Mouse (Mus musculus) forebrain, embryonic 15.5 days (tissue): ENCODE results near the gene Gng12. TPM values are rescaled to one million over a fixed set of nuclear protein-coding genes. Genes with fewer than 3 reads are reported as not detected.
A peak's percentile ranks its signal among the peaks of the same experiment; 100 is the strongest.

Experiments used
- ATAC-seq: fragments of 200-750 bp; cut with Nextera tagmentation; replicated peaks from 2 replicates; pipeline ENCODE4 v1.8.0; 2017; ENCODE audit warnings: mild to moderate bottlenecking, moderate TSS enrichment, moderate library complexity
- H3K27ac ChIP-seq: fragments of 300-500 bp; sonication (generic); replicated peaks from 2 replicates; pipeline ENCODE4 v1.5.1; 2015; ENCODE audit warnings: mild to moderate bottlenecking, inconsistent platforms
- H3K27me3 ChIP-seq: fragments of 300-500 bp; sonication (generic); 2 replicates; pipeline ENCODE4 v1.6.1; 2015; ENCODE audit warnings: inconsistent platforms
- H3K36me3 ChIP-seq: fragments of 300-500 bp; sonication (generic); 2 replicates; pipeline ENCODE4 v1.6.1; 2015; ENCODE audit warnings: mild to moderate bottlenecking, inconsistent platforms
- H3K4me1 ChIP-seq: fragments of 300-500 bp; sonication (generic); 2 replicates; pipeline ENCODE4 v1.6.1; 2015; ENCODE audit warnings: inconsistent platforms
- H3K4me2 ChIP-seq: fragments of 300-500 bp; sonication (generic); replicated peaks from 2 replicates; pipeline ENCODE4 v1.6.1; 2015; ENCODE audit warnings: mild to moderate bottlenecking, inconsistent platforms
- H3K4me3 ChIP-seq: fragments of 300-500 bp; sonication (generic); 2 replicates; pipeline ENCODE4 v1.5.1; 2015; ENCODE audit warnings: mild to moderate bottlenecking, inconsistent platforms
- H3K9ac ChIP-seq: fragments of 300-500 bp; sonication (generic); replicated peaks from 2 replicates; pipeline ENCODE4 v1.6.1; 2015; ENCODE audit warnings: mild to moderate bottlenecking, inconsistent platforms
- H3K9me3 ChIP-seq: fragments of 300-500 bp; sonication (generic); 2 replicates; pipeline ENCODE4 v1.6.1; 2016; ENCODE audit warnings: inconsistent platforms
- WGBS: fragments of 180-500 bp; shearing (Covaris S2); methylation state at CpG from one replicate; pipeline ENCODE4 v1.1.7; 2015; ENCODE audit warnings: mixed read lengths; 5-methylcytosine and 5-hydroxymethylcytosine counted together
- polyA plus RNA-seq: library from polyadenylated mRNA; unstranded; fragments of >200 nt; fragmentation: Nextera tagmentation; extraction: Ambion mirVana; gene quantifications from 2 replicates; pipeline ENCODE4 v1.2.1, GENCODE M21; 2015

Gng12 gene
- polyA plus RNA-seq, 1 experiment from 2014 or later, result 28.1 TPM

DNA sequence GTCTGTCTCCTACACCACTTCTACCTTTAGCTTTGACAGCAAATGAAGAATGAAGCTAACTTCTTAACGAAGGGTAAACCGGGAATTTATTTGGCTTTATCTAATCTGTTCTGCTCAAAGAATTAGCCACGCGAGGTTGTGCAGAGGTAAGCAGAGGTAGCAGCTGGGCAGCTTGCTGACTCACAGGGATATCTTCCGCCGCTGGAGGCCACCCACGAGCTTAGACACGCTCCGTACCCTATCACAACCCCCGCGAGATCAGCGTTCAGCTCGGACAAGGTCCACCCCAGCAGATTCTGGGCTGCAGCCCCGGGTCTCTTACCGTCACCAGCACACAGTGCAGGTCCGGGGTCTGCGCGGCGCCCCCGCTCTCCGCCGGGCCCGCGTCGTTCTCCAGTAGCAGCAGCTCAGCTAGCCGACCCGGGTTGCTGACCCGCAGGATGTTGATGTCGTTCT is 140.2 kb downstream of the Gng12 start:
- H3K4me1 ChIP-seq, result peaks cover 17% of the 10 kb centered on the region
- peak overlapping the region; percentile 84 for H3K4me3 ChIP-seq
- peak; percentile 79 for ATAC-seq
- peak overlapping the region; percentile 83 for H3K27ac ChIP-seq
- under 1% methylated on average over 29 of the region's 29 CpGs for WGBS
- H3K4me2 ChIP-seq, result peak overlapping the region; percentile 92
- H3K36me3 ChIP-seq, result no peaks in the 10 kb centered on the region
- H3K9me3 ChIP-seq, result no peaks in the 10 kb centered on the region
- H3K9ac ChIP-seq, result peak overlapping the region; percentile 74
- no peaks in the 10 kb centered on the region for H3K27me3 ChIP-seq

DNA sequence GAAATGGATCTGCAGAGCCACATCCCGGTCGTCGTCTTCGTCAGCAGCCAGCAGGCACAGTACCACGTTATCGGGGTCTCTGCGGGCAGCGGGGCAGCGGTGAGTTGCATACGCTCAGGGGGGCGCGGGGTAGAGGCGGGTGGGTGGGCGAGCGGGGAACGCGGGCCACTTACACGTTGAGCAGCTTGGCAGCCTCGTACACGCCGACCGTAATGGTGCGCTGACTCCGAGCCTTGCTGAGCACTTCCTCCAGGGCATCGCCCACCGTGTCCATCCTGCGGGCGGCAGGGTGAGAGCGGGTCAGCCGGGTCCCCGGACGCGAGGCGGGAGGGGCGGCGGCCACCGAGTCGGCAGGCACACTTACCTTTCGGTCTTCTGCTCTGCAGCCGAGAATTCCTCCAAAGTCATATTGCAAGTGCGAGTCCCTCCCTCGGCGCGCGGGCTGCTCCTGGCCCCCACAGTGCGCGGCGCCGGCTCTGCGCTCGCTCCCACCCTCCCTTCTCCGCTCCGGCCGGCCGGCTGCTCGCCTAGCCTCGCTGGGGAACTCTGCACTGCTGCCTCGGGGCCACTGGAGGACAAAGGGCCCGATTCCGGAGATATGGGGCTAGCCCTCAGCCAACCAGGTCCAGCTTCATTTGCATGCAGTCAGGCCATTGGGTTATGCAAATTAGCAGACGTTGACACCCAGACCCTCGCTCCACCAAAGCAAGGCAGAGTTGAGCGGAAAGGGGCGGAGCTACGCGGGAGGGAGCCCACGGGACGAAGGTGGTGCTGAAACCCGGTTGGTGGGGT is 140.8 kb downstream of the Gng12 start, which contains the start of gene Gadd45a:
Gadd45a (minus strand) TSS at position 621 of the 792 bp plus-strand sequence.
- no peaks in the 10 kb centered on the region for H3K36me3 ChIP-seq
- peak within 1 kb of the TSS; percentile 84 for H3K4me3 ChIP-seq
- no peaks in the 10 kb centered on the region for H3K27me3 ChIP-seq
- peak; percentile 97 for ATAC-seq
- no peaks in the 10 kb centered on the region for H3K9me3 ChIP-seq
- peak within 1 kb of the TSS; percentile 74 for H3K9ac ChIP-seq
- WGBS, result under 1% methylated on average over 67 of the region's 69 CpGs
- peak within 1 kb of the TSS; percentile 83 for H3K27ac ChIP-seq
- H3K4me1 ChIP-seq, result peaks cover 17% of the 10 kb centered on the region
- H3K4me2 ChIP-seq, result peak within 1 kb of the TSS; percentile 92

DNA sequence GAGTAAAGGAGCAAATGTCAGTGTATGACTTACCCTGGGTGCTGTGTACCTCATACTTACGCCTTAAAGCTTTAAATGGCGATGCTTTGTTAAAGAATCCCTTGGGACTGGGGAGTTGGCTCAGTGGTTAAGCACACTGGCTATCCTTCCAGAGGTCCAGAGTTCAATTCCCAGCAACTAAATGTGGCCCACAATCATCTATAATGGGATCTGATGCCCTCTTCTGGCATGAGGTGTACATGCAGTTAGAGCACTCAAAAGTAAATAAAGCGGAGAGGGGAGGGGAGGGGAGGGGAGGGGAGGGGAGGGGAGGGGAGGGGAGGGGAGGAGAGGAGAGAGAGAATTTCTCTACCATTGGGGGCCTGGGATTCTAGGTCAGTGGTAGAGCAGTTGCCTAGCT is 142.8 kb downstream of the Gng12 start:
- no peak overlapping the region for H3K9ac ChIP-seq
- no peaks in the 10 kb centered on the region for H3K36me3 ChIP-seq
- no peaks in the 10 kb centered on the region for H3K9me3 ChIP-seq
- no peaks in the 10 kb centered on the region for H3K27me3 ChIP-seq
- H3K4me2 ChIP-seq, result no peak overlapping the region
- 96% methylated on average over 3 of the region's 3 CpGs for whole genome bisulfite sequencing
- no peak for ATAC-seq
- peaks cover 17% of the 10 kb centered on the region for H3K4me1 ChIP-seq
- no peak overlapping the region for H3K27ac ChIP-seq
- H3K4me3 ChIP-seq, result no peak overlapping the region

DNA sequence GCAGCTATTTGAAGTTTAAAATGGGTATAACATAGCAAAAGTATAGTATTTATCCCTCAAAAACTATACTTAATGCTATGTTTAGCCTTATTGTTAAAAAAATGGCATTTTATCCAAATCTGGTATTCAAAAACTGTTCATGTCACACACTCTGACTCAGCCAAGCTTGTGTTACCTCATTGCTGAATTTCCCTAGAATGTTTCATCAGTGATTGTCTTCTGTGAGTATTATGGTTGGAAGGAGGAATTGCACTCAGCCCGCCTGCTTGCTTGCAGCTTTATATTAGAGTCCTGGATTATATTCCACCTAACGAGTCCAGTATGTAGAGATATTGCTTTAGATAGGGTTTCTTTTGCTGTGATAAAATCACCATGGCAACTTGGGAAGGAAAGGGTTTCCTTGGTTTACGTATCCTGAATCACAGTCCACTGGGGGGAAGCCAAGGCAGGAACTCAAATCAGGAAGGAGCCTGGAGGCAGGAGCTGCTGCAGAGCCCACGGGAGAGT is 144.8 kb downstream of the Gng12 start:
- H3K36me3 ChIP-seq, result no peaks in the 10 kb centered on the region
- whole genome bisulfite sequencing, result 48% methylated on average over 4 of the region's 4 CpGs
- H3K9me3 ChIP-seq, result no peaks in the 10 kb centered on the region
- ATAC-seq, result no peak
- H3K27ac ChIP-seq, result no peak overlapping the region
- H3K4me3 ChIP-seq, result no peak overlapping the region
- H3K9ac ChIP-seq, result no peak overlapping the region
- no peaks in the 10 kb centered on the region for H3K27me3 ChIP-seq
- no peak overlapping the region for H3K4me2 ChIP-seq
- H3K4me1 ChIP-seq, result peaks cover 4% of the 10 kb centered on the region

DNA sequence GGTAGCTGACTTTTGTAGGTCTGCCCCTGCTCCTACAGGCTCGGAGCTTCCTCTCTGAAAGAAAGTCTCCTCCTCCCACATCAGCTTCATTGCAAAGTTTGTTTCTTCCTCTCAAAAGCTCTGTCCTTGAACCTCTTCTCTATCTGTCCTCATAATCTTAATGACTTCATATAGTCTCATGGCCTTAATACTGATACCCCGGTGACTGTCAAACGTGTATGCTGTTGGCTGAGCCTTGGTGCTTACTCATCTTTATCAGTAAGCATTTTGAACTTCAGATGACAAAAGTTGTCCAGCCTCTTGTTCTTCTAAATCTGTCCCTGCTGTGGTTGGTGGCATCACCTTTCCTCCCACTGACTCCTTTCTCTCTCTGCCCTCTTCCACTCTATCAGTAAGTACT is 149.2 kb downstream of the Gng12 start:
- H3K4me1 ChIP-seq, result peaks cover 15% of the 10 kb centered on the region
- no peaks in the 10 kb centered on the region for H3K9me3 ChIP-seq
- H3K27ac ChIP-seq, result no peak overlapping the region
- H3K36me3 ChIP-seq, result no peaks in the 10 kb centered on the region
- WGBS, result 92% methylated on average over 3 of the region's 3 CpGs
- no peak for ATAC-seq
- H3K4me2 ChIP-seq, result no peak overlapping the region
- H3K27me3 ChIP-seq, result no peaks in the 10 kb centered on the region
- no peak overlapping the region for H3K4me3 ChIP-seq
- H3K9ac ChIP-seq, result no peak overlapping the region

DNA sequence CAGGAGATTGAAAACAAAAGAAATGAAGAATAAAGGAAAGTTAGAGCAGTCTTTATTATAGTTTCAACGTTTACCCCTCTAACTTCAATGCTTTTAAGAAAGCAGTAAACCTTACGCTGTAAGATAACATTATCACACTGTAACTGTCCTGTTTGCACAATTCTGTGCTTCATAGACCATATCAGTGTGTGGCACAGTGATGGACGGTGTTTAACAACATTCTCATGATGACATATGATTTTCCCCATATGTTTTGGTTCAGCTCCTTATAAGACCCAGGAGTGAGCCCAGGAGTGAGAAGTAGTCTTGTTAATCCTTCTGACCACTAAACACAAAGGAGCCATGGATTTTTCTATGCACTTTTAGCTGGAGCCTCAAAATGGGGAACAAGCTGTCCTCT is 150.7 kb downstream of the Gng12 start:
- 85% methylated on average over 3 of the region's 3 CpGs for WGBS
- Histone ChIP-seq H3K9me3 (no peaks in the 10 kb centered on the region), H3K27me3 (no peaks in the 10 kb centered on the region), H3K36me3 (no peaks in the 10 kb centered on the region), H3K9ac (no peak overlapping the region), H3K4me3 (no peak overlapping the region), H3K4me2 (no peak overlapping the region), H3K27ac (no peak overlapping the region), H3K4me1 (peaks cover 15% of the 10 kb centered on the region)
- ATAC-seq, result no peak

DNA sequence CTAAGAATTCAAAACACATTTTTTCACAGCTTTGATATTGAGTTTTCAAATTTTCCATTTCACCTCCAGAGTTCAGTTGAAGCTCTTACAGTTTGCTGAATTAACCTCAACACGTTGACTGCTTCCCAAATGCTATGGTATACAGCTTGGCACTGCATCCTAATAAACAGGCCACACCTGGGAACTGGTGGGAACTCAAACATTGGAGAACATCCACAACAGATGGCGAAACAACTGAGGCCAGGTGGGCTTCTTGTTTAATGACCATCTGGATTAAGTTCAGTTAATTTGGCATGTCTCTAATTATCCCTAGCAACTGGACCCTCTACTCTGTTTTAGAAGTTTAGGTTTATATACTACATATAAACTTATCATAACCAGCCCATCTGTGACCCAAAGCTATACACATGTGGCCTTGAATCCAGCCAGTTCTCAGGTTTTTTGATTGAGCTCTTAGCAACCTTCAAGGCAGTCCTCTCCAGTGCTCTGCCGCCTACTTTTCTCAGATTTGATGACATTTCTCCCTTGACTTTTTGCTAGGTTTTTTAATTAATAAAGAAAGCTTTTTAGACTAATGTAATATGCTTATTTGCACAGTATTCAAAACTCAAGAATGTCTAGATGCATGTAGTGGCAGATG is 152.0 kb downstream of the Gng12 start:
- no peaks in the 10 kb centered on the region for H3K36me3 ChIP-seq
- H3K27ac ChIP-seq, result no peak overlapping the region
- no peak overlapping the region for H3K4me3 ChIP-seq
- 65% methylated on average over 3 of the region's 3 CpGs for WGBS
- H3K9ac ChIP-seq, result no peak overlapping the region
- ATAC-seq, result peak; percentile 66; the same call in 1 of the 2 replicates
- peaks cover 15% of the 10 kb centered on the region for H3K4me1 ChIP-seq
- H3K9me3 ChIP-seq, result no peaks in the 10 kb centered on the region
- H3K4me2 ChIP-seq, result no peak overlapping the region
- no peaks in the 10 kb centered on the region for H3K27me3 ChIP-seq

DNA sequence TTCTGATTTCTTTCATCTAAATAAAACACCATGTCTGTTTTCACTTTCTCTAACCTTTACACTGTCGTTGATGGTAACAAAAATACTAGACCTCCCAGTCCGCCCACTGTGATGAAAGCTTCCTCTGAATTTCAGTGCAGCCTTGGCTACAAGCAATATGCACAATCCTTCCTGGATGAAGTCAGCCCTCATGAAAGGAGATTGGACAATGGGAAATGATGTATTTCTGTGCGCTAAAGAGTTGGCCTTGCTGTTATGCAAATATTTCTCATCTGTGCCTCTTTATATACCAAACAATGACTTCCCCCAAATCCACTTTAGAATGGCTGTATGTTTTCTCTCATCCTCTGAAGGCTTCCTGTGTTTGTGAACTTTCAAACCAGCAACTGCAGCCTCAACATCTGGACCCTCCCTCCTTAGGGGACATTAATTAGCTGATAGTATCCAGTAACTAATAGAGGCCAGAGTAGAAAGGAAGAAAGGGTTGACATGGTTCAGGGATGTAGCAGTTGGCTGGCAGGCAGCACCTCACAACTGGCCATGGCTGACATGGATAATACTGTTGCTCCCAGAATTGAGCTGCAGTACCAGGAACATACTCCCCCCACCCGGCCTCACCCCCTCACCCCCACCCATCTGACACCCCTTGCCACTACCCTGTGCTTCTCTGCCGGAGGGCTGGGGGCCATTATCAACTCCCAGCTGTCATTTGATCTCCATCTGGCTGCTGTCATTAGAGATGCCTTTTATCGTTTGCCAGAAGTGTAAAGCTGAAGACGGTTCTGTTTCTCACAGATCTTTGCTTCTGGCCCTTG is 152.9 kb downstream of the Gng12 start:
- H3K9me3 ChIP-seq, result no peaks in the 10 kb centered on the region
- H3K9ac ChIP-seq, result no peak overlapping the region
- no peak overlapping the region for H3K4me3 ChIP-seq
- no peak overlapping the region for H3K4me2 ChIP-seq
- peak; percentile 83 for ATAC-seq
- H3K27me3 ChIP-seq, result no peaks in the 10 kb centered on the region
- 27% methylated on average over 7 of the region's 7 CpGs for WGBS
- no peak overlapping the region for H3K27ac ChIP-seq
- H3K4me1 ChIP-seq, result peaks cover 15% of the 10 kb centered on the region
- no peaks in the 10 kb centered on the region for H3K36me3 ChIP-seq

DNA sequence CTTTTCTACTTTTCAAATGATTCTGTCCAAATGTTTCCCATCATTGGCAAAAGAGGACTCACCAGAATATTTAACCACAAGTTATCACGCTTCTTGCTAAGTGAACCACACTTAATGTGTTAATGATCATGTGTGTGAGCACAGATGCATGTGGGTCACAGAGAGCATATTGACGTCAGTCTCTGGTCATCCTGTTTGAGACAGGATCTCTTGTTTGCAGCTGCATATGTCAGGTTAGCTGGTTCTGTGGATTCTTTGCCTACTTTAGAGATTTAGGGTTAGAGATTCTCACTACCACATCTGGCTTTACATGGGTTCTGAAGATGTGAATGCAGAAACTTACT is 153.5 kb downstream of the Gng12 start:
- no peaks in the 10 kb centered on the region for H3K36me3 ChIP-seq
- no peaks in the 10 kb centered on the region for H3K9me3 ChIP-seq
- peaks cover 15% of the 10 kb centered on the region for H3K4me1 ChIP-seq
- H3K9ac ChIP-seq, result no peak overlapping the region
- no peaks in the 10 kb centered on the region for H3K27me3 ChIP-seq
- peak; percentile 58 for ATAC-seq
- no peak overlapping the region for H3K4me2 ChIP-seq
- 28% methylated on average over 2 of the region's 2 CpGs for WGBS
- no peak overlapping the region for H3K4me3 ChIP-seq
- H3K27ac ChIP-seq, result no peak overlapping the region

DNA sequence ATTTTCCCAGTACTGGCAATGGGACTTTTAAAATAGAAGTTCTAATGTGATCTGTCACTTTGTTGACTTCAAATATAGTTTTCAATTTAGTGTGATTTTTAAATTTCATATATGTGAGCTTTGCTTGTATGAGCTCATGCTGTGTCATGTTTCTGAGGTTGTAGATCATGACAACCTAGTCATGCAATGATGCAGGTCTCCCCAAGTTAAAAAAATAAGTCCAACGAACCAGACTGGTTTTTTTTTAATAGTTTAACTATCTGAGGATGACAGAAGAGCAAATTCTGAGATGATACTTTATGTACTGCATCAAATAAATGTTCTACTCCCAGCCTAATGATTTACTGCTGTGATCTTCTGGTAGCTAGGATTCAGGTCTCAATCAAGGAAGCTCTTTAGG is 153.9 kb downstream of the Gng12 start:
- no peak overlapping the region for H3K4me3 ChIP-seq
- no peaks in the 10 kb centered on the region for H3K36me3 ChIP-seq
- H3K4me2 ChIP-seq, result no peak overlapping the region
- peaks cover 15% of the 10 kb centered on the region for H3K4me1 ChIP-seq
- ATAC-seq, result no peak
- no peaks in the 10 kb centered on the region for H3K27me3 ChIP-seq
- no peaks in the 10 kb centered on the region for H3K9me3 ChIP-seq
- no peak overlapping the region for H3K27ac ChIP-seq
- no peak overlapping the region for H3K9ac ChIP-seq
- WGBS, result 71% methylated on average over 1 of the region's 1 CpGs

DNA sequence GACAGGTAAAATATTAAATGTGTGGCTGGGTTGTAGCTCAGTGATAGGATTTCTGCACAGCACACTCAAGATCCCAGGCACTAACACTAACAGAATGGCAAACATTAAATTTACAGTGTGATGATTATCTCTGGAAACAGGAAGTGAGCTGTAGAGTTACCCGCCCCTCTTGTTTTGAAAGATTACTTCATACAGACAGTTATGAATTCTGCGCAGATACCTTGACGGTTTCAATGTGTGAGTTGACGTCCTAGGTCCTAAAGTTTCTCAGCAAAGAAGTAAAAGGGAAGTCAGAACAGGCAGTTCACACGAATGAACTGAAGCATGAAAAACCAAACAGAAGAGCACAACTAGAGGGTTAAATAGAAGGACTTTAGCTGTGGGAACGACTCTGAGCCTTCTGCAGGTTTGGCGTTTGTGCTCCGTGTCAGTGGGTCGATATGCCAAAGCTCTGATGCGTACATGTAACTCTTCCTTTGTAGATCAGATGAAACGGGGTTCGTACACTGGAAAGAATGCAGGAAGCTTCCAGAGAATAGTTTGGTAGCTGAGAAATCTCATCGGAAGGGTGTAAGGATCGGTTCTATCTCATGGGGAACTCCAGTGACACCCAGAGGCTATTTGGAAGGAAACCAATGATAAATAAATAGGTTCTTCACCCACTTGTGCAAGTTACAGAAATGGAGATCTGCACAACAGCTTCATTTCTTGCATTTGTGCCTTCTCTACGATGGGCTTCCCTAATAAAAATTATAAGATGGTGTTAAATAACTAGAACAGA is 160.1 kb downstream of the Gng12 start:
- H3K27me3 ChIP-seq, result no peaks in the 10 kb centered on the region

More for the DNA sequence above, 160.1 kb downstream of the Gng12 start:
- Histone ChIP-seq H3K4me1 (no peaks in the 10 kb centered on the region), H3K4me2 (no peak overlapping the region), H3K4me3 (no peak overlapping the region), H3K27ac (no peak overlapping the region), H3K9me3 (no peaks in the 10 kb centered on the region), H3K9ac (no peak overlapping the region), H3K36me3 (no peaks in the 10 kb centered on the region)
- no peak for ATAC-seq
- WGBS, result 83% methylated on average over 15 of the region's 15 CpGs
